Mouse (Mus musculus): ENCODE data around the gene Tmem116.

DNA sequence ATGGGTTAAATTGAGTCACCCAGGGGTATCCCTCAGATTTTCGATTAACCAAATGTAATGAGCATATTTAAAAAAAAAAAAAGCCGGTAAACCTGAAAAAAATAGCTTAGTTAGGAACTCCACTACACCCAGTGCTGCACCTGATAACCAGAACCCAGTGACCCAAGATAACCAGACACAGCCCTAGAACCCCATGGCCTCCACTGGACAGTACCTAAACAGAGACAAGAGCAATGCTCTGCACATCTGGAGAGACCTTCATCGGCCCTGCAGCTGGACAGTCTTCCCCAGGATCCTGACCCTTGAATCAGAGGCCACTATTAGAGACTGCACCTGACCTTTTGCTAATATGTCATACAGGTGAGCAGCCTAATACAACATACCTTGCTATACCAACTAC, 95.4 kb downstream of the Tmem116 start:
- TF ChIP-seq CTCF (conservative IDR thresholded peaks at IDR 0.05; ENCODE audit: low read length) (no peak), POU5F1 (IDR thresholded peaks at IDR 0.05; ENCODE audit: borderline replicate concordance, low read length) (no peak)

Measured in E14TG2a.4 (cell line).